In the genomic region with DNA sequence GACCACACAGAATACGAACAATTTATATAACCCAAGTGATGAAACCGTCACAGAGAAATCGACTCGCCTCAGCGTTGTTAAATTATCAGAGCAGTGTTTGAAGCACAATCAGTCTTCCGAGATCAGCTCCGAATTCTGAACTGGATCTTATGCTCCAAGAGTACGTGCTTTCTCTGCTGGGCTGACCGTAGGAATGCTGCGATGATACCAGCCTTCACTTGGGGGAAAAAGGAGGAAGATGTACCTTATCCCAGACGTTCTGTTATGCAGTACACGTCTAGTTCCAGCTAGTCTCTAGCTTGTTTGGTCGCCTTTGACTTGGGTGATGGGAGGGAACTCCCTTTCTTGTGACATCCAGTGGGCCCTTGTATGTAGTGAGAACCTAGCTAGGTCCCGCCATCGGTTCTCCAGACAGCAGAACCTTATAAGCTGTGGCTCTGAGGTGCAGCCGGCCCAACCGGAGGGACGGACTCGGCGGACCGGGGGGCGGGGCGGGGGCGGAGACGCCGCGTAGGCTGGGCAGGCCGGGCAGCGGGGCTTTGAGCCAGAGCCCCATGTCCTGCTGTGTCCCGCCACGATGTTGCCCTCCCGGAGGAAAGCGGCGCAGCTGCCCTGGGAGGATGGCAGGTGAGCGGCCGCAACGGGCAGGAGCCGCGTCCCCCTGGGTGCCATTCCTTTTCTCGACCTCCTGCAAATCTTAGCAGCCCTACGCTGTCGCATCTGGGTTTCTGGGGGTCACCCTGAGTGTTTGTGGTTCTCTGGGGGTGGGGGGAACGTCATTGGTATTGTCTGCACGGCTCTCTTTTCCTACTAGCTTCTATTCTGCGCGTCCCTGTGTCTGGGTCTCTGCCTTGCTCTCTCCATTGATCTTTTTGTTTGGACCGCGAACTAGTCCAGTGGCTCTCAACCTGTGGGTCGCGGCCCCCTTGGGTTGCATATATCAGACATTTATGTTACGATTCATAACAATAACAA, we compare ENCODE assay signal across 8 mouse cellular contexts. TPM values are rescaled to one million over a fixed set of nuclear protein-coding genes. Genes with fewer than 3 reads are reported as not detected.
DNase-seq lines count a peak whose midpoint lies in the region; ATAC-seq and TF ChIP-seq lines count a peak whose summit lies in the region.

A gene (plus strand): TSS at position 331 of the 975 bp plus-strand sequence.

- peaks cover 3% of the 10 kb centered on the region; the same call in 1 of the 2 replicates for H3K4me1 ChIP-seq in cortical plate, adult 2 months (ENCODE audit: control insufficient read depth, insufficient read depth, low read length)

- peak; percentile 64 for ATAC-seq in activated CD4-positive, CD25-positive, alpha-beta regulatory T cell, adult 4 months
- peak; percentile 51 for ATAC-seq in inflammation-experienced regulatory T-cells, adult 6 months
- peak; percentile 74 for ATAC-seq in megakaryocyte progenitor cell, adult 5-6 weeks (replicated peaks; ENCODE audit: poor library complexity)

- peak within 1 kb of the TSS; percentile 80 for H3K4me3 ChIP-seq in cortical plate, adult 2 months (ENCODE audit: insufficient read depth, low read length)

- TF ChIP-seq POLR2A in cortical plate, adult 2 months (IDR thresholded peaks at IDR 0.05; ENCODE audit: extremely low read depth, insufficient read depth, low read length): peak; percentile 47; the same call in 1 of the 2 replicates

- TF ChIP-seq CTCF in cortical plate, adult 2 months (IDR thresholded peaks at IDR 0.05; ENCODE audit: extremely low read depth, insufficient read depth, low read length): no peak

- peak within 1 kb of the TSS; percentile 36; the same call in 1 of the 2 replicates for H3K27ac ChIP-seq in cortical plate, adult 2 months (ENCODE audit: insufficient read depth, low read length)

- peak; percentile 89 for DNase-seq in gastrocnemius, postnatal 14 days
- peak; percentile 68 to 92 for DNase-seq in left cerebral cortex, postnatal 10 days (ENCODE audit: extremely low spot score in 1 of 2, low spot score in 2 of 2)
- peak; percentile 89 for DNase-seq in right cerebral cortex, postnatal 10 days (ENCODE audit: low spot score in 2 of 2)
- peak; percentile 87 for DNase-seq in urinary bladder, postnatal 25 days (ENCODE audit: low spot score)

- intact Hi-C loops in gastrocnemius, postnatal 14 days (cut with DNase I; ENCODE audit: low total_unique reads): loop anchor here (5.0 to 10.0 kb wide), 2 partner anchors 42 to 125 kb away; a partner anchor contains a TSS
- intact Hi-C loops in left cerebral cortex, postnatal 10 days (cut with DNase I): loop anchor here (2.0 kb wide), 1 partner anchor 41 kb away; no protein-coding TSS in a partner anchor

RNA-seq across cellular contexts. Expression of the gene that starts here (rescaled TPM):
- 10 to 100 TPM; 24.5 to 30.2 TPM for polyA plus RNA-seq in activated CD4-positive, CD25-positive, alpha-beta regulatory T cell, adult 4 months (2017; shearing (Covaris generic))
- 30.8 and 31.1 TPM in 2 replicates for polyA plus RNA-seq in cortical plate, adult 2 months (2012; rRNA removed)
- 1 to 10 TPM; 6.2 to 7.3 TPM for total RNA-seq in gastrocnemius, postnatal 14 days (2021)
- 10 to 100 TPM; 24.5 to 35.8 (median 25.1) TPM for polyA plus RNA-seq in inflammation-experienced regulatory T-cells, adult 6 months (2017; shearing (Covaris generic))
- 10 to 100 TPM; 24.9 to 25.5 TPM for total RNA-seq in left cerebral cortex, postnatal 10 days (2021)
- total RNA-seq in megakaryocyte progenitor cell, adult 5-6 weeks (2015): 10.6 and 13.0 TPM in 2 replicates
- total RNA-seq in megakaryocyte progenitor cell, adult 5-6 weeks (2017): 12.8 and 16.7 TPM in 2 replicates

Comparison
In these comparisons a context has a peak if more than half of its experiments do, and no peak if none do; other contexts are left out.
1. Peak in every context shown above with its lines: DNase-seq, ATAC-seq, H3K4me3 ChIP-seq and H3K27ac ChIP-seq.